Comparison of ENCODE assay signal across 9 mouse cellular contexts in genomic region chr4:128579182-128579581, GRCm38 (mm10). TPM values are rescaled to one million over a fixed set of nuclear protein-coding genes. Genes with fewer than 3 reads are reported as not detected.
DNase-seq lines count a peak whose midpoint lies in the region; ATAC-seq and TF ChIP-seq lines count a peak whose summit lies in the region.
"Had no signal": no experiment of that assay in that cellular context is flagged by ENCODE, and none has a peak within 500 bp of the region (broad histone marks: within the 10 kb centered on the region; RNA-seq: fewer than 3 reads in every experiment).

No protein-coding gene starts in this region.

- H3K9ac ChIP-seq in ES-E14 (ENCODE audit: insufficient read depth, low read depth, low read length, poor library complexity, severe bottlenecking) = no peak overlapping the region
- H3K9ac ChIP-seq: heart, embryonic 15.5 days had no signal

- intact Hi-C loops in gastrocnemius, postnatal 36 days (cut with DNase I) = no loop called here

- ATAC-seq in neutrophil, adult 5-6 weeks (ENCODE audit: extremely low read depth, insufficient number of reproducible peaks, low FRiP score, poor library complexity, severe bottlenecking) = 0 out of 2 replicates have a peak, but pooled peaks have one; percentile 39
- ATAC-seq in frontal cortex, adult (ENCODE audit: low TSS enrichment) = no peak

- in situ Hi-C loops in ES-E14 (cut with MboI; ENCODE audit: low sequenced_read_pairs in 2 of 2, unreplicated experiment in 2 of 2) = no loop called here

- H3K27ac ChIP-seq in ES-E14 (ENCODE audit: insufficient read depth, low read depth, low read length, poor library complexity, severe bottlenecking) = no peak overlapping the region
- H3K27ac ChIP-seq: heart, embryonic 15.5 days had no signal

- DNase-seq in gastrocnemius, postnatal 10 days = peak; percentile 20
- no peak for DNase-seq in gastrocnemius, postnatal 36 days
- peak; percentile 45 for DNase-seq in ES-E14 (ENCODE audit: low read depth, low spot score)
- DNase-seq in kidney, postnatal 10 days = peak; percentile 28
- DNase-seq in cerebellum, adult 8-10 months = no peak
- DNase-seq in frontal cortex, postnatal 36 days (ENCODE audit: low spot score in 2 of 2) = no peak

- H3K4me1 ChIP-seq in ES-E14 (ENCODE audit: control insufficient read depth in 2 of 2, insufficient read depth in 2 of 2, low read length in 2 of 2, poor library complexity in 1 of 2) = no peaks in the 10 kb centered on the region

- H3K36me3 ChIP-seq in ES-E14 (ENCODE audit: control insufficient read depth, insufficient read depth, low read length, poor library complexity, severe bottlenecking) = peaks cover 11% of the 10 kb centered on the region

- H3K9me3 ChIP-seq in ES-E14 (ENCODE audit: control insufficient read depth, insufficient read depth, low read depth, low read length) = 0 out of 2 replicates have a peak, but pooled peaks cover 2% of the 10 kb centered on the region

- H3K4me3 ChIP-seq in ES-E14 (ENCODE audit: insufficient read depth in 1 of 2, low read depth in 1 of 2, low read length in 2 of 2, poor library complexity in 1 of 2, severe bottlenecking in 1 of 2) = no peak overlapping the region
- H3K4me3 ChIP-seq: heart, embryonic 15.5 days had no signal

TF ChIP-seq in ES-E14, 5 proteins besides CTCF, POLR2A, EP300 and RAD21:
- TF ChIP-seq ZNF384 (IDR thresholded peaks at IDR 0.05; ENCODE audit: low read depth, low read length) (no peak), MAFK (IDR thresholded peaks at IDR 0.05; ENCODE audit: insufficient read depth, low read depth, low read length) (no peak), HCFC1 (IDR thresholded peaks at IDR 0.05; ENCODE audit: borderline replicate concordance, insufficient read depth, low read length) (no peak), ZC3H11A (IDR thresholded peaks at IDR 0.05; ENCODE audit: borderline replicate concordance, low read depth, low read length) (no peak), CHD2 (IDR thresholded peaks at IDR 0.05; ENCODE audit: low read depth, low read length) (no peak)
TF ChIP-seq in ES-E14: peak in this region for 0.

RNA-seq across cellular contexts. Expression of gene Zscan20, which starts 30.7 kb away (rescaled TPM):
- total RNA-seq in gastrocnemius, postnatal 10 days (2021) = 1 to 10 TPM; 3.1 to 3.4 TPM
- total RNA-seq in gastrocnemius, postnatal 36 days (2021) = 1 to 10 TPM; 1.7 to 3.0 TPM
- 9.0 and 14.2 TPM in 2 replicates for total RNA-seq in ES-E14 (2012; rRNA removed)
- total RNA-seq in neutrophil, adult 5-6 weeks (2017) = 18.9 and 20.5 TPM in 2 replicates

RNA-seq across cellular contexts. Expression of gene Tlr12, which starts 39.2 kb away (rescaled TPM):
- under 1 TPM; 0.16 TPM for total RNA-seq in gastrocnemius, postnatal 10 days (2021)
- under 1 TPM in 1 of 2 experiments, not detected in 1; 0.71 TPM for total RNA-seq in gastrocnemius, postnatal 36 days (2021)
- total RNA-seq in ES-E14 (2012; rRNA removed) = not detected in 2 replicates
- 0.93 and 2.0 TPM in 2 replicates for total RNA-seq in neutrophil, adult 5-6 weeks (2017)

Comparison
In these comparisons a context has a peak if more than half of its experiments do, and no peak if none do; other contexts are left out.
1. DNase-seq: peak in gastrocnemius, postnatal 10 days (single experiment), ES-E14 (single experiment) and kidney, postnatal 10 days (single experiment); none in gastrocnemius, postnatal 36 days (0 of 2), cerebellum, adult 8-10 months (single experiment) and frontal cortex, postnatal 36 days (0 of 2).